In the genomic region with DNA sequence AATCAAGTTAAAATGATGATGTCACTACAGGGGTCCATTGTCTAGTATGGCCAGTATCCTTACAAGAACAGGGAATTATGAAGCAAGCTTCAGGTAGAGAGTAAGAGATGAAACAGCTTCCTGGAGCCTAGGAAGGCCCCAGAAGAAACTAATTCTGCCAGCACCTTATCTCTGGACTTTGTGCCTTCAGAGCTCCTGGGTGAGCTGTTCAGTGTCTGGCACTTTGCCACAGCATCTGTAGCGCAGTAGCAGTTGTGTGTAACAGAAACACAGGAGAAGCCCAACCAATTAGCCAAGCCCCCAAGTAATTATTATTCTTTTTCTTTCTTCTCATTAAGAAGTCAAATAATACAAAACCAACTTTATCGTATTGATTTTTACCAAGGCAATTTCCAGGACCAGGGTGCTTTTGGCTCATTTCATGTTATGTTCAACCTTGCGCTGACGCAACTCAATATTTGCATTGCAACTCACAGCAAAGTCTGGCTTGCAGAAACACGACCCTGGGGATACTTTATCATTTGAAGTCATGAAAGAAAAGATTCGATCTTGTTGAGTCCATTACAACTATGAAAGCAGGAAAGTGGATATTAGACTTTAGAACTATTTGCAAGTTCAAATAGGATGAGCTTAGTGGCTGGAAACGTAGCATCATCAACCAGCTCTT, we compare ENCODE assay signal across 16 mouse cellular contexts.
"Had no signal": no experiment of that assay in that cellular context is flagged by ENCODE, and none has a peak within 500 bp of the region (broad histone marks: within the 10 kb centered on the region; RNA-seq: fewer than 3 reads in every experiment).

No protein-coding gene starts in this region.

- H3K27ac ChIP-seq: kidney, embryonic 15.5 days; limb, embryonic 12.5 days; liver, embryonic 13.5 days; midbrain, embryonic 15.5 days; neural tube, embryonic 13.5 days had no signal

- H3K4me1 ChIP-seq: kidney, embryonic 15.5 days; limb, embryonic 12.5 days; liver, embryonic 13.5 days; megakaryocyte, embryonic 14.5 days; midbrain, embryonic 15.5 days; neural tube, embryonic 13.5 days had no signal

- ATAC-seq: lung, postnatal 0 days; midbrain, embryonic 15.5 days had no signal

- DNase-seq: kidney, adult 2 months; kidney, postnatal 14 days; liver, embryonic 13.5 days; lung, adult 2 months; lung, postnatal 4 days; retina, postnatal 1 day; right cerebral cortex, postnatal 4 days; spleen, adult 18-20 months; thymus, postnatal 4 days had no signal

- H3K4me3 ChIP-seq: kidney, embryonic 15.5 days; limb, embryonic 12.5 days; liver, embryonic 13.5 days; megakaryocyte, embryonic 14.5 days; midbrain, embryonic 15.5 days; neural tube, embryonic 13.5 days had no signal

- H3K4me2 ChIP-seq: kidney, embryonic 15.5 days; limb, embryonic 12.5 days; liver, embryonic 13.5 days; midbrain, embryonic 11.5 days; midbrain, embryonic 15.5 days; neural tube, embryonic 13.5 days had no signal

- H3K36me3 ChIP-seq: kidney, embryonic 15.5 days; limb, embryonic 12.5 days; liver, embryonic 13.5 days; midbrain, embryonic 15.5 days; neural tube, embryonic 13.5 days had no signal

- H3K9me3 ChIP-seq: kidney, embryonic 15.5 days; limb, embryonic 12.5 days; liver, embryonic 13.5 days; midbrain, embryonic 15.5 days; neural tube, embryonic 13.5 days had no signal

- H3K9ac ChIP-seq: kidney, embryonic 15.5 days; limb, embryonic 12.5 days; liver, embryonic 13.5 days; midbrain, embryonic 15.5 days; neural tube, embryonic 13.5 days had no signal

- H3K27me3 ChIP-seq: kidney, embryonic 15.5 days; limb, embryonic 12.5 days; liver, embryonic 13.5 days; megakaryocyte, embryonic 14.5 days; midbrain, embryonic 15.5 days; neural tube, embryonic 13.5 days had no signal
